Mouse (Mus musculus): ENCODE results near the gene Npvf. TPM values are rescaled to one million over a fixed set of nuclear protein-coding genes. Genes with fewer than 3 reads are reported as not detected.

The Npvf gene
- polyA plus RNA-seq (2011; ENCODE audit: insufficient read length, low read depth, missing spikeins), result not detected in 2 replicates

DNA sequence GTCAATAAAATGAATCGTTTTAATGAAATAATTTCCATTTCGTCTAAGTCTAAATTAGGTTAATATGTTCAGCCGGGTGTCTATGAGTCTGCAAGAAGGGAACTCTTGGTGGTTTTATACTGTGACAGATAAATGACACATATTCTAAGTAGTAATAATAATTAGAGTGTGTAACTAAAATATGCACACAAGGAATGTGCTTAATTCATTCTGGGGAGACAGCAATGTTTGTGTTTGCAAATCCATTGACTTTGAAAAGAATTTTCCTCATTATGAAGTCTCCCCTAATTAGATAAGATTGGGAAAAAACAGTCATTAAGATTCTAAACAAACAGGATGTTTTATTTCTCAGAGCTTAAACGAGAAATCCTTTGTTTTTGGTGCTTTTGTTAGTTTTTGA, at the start of gene Npvf:
Npvf (minus strand) TSS at position 84 of the 400 bp plus-strand sequence.
- TF ChIP-seq CTCF (IDR thresholded peaks at IDR 0.05; ENCODE audit: borderline replicate concordance, insufficient read depth, low read length) (no peak), POLR2A (IDR thresholded peaks at IDR 0.05; ENCODE audit: low read depth, low read length) (no peak)
- Histone ChIP-seq H3K27ac (ENCODE audit: insufficient read depth, low read length) (no peak within 1 kb of the TSS), H3K4me3 (ENCODE audit: insufficient read depth, low read length) (no peak within 1 kb of the TSS), H3K4me1 (ENCODE audit: control insufficient read depth, insufficient read depth, low read length) (peaks cover 2% of the 10 kb centered on the region; the same call in 1 of the 2 replicates)

DNA sequence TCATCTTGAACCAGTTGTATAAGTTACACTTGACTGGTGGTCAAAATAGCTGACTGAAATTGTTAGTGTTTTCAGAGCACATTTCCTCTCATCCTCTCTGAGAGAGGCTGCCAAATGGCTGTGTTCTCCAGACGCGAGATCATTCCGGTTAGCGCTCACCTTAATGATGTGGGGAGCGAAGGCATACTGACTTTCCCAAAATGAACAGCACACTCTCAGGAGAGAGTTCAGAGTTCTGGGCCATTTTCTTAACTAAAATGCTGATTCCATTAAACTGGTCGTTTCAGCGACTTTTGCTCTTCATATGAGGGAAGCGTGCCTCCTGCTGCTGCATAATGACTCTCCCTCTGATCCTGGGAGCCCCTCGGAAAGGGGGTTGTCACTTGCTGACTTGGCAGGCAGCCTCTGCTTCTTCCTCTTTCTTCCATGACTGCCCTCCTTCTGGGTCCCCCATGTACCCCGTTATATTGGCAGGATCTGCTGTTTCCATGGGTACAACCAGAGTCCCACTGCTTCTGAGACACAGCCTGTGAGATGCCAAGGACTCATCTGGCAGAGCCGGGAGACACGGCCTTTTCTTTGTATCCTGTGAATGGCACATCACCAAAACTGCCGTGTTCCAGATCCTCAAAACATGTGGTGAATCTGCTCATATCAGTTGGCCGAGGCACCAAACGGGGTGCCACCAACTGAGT, 35.0 kb upstream of the Npvf start:
- H3K4me1 ChIP-seq (ENCODE audit: control insufficient read depth, insufficient read depth, low read length), result peaks cover 4% of the 10 kb centered on the region; the same call in 1 of the 2 replicates
- no peak overlapping the region for H3K27ac ChIP-seq (ENCODE audit: insufficient read depth, low read length)
- TF ChIP-seq POLR2A (IDR thresholded peaks at IDR 0.05; ENCODE audit: low read depth, low read length), result no peak
- no peak for TF ChIP-seq CTCF (IDR thresholded peaks at IDR 0.05; ENCODE audit: borderline replicate concordance, insufficient read depth, low read length)
- no peak overlapping the region for H3K4me3 ChIP-seq (ENCODE audit: insufficient read depth, low read length)

DNA sequence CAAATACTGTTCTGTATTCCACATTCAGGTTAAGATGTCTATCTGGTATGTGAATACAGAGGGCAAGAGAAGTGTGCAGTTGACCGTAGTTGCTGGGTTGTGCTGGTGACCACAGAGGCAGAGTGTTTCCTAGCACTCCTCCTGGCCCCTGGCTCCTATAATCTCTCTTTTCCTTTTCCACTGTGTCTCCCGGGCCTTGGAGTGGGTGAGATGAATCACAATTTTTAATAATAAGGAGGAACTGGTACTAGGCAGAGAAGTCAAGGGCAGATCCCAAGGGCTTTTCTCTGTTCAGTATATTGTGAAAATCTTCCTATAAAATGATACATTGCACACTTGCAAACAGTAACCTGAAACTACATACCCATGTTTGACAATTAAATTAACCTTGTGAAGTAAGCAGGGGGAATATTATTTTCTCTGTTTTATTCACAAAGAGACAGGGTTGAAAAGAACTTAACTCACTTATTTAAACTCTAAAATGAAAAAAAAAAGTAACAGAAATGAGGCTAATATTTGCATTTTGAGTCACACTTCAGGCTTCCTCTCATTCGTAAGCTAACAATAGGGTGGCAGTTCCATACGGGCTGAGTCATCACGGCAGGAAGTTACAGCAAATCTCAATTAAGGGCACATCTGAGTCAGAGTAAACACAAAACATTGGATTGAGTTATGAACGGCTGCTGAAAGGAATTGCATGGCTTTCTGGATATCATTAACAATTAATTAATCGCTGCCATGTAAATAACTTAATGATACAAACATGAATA, 30.6 kb upstream of the Npvf start:
- Histone ChIP-seq H3K4me1 (ENCODE audit: control insufficient read depth, insufficient read depth, low read length) (peaks cover 20% of the 10 kb centered on the region), H3K4me3 (ENCODE audit: insufficient read depth, low read length) (no peak overlapping the region), H3K27ac (ENCODE audit: insufficient read depth, low read length) (peak overlapping the region; percentile 96)
- TF ChIP-seq POLR2A (IDR thresholded peaks at IDR 0.05; ENCODE audit: low read depth, low read length) (no peak), CTCF (IDR thresholded peaks at IDR 0.05; ENCODE audit: borderline replicate concordance, insufficient read depth, low read length) (no peak)

DNA sequence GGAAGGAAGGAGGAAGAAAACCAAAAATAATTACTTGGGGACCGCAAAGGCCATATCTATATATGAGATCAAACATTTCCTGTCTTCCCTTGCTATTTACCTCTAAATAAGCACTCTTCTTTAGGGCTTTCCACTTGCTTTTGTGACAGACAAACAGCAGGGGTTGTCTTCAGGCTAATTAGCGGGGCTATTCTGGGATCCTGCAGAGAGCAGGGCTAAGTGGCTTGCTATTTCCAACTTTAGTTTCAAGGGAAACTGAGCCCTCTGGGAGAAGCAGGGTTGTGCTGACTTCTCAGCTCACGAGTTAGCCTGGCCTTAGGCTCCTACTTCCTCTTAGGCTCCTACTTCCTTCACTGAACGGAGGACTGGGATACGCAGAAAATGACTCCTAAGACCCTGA, 27.3 kb upstream of the Npvf start:
- Histone ChIP-seq H3K4me3 (ENCODE audit: insufficient read depth, low read length) (no peak overlapping the region), H3K4me1 (ENCODE audit: control insufficient read depth, insufficient read depth, low read length) (peaks cover 20% of the 10 kb centered on the region), H3K27ac (ENCODE audit: insufficient read depth, low read length) (no peak overlapping the region)
- TF ChIP-seq POLR2A (IDR thresholded peaks at IDR 0.05; ENCODE audit: low read depth, low read length) (no peak), CTCF (IDR thresholded peaks at IDR 0.05; ENCODE audit: borderline replicate concordance, insufficient read depth, low read length) (no peak)

DNA sequence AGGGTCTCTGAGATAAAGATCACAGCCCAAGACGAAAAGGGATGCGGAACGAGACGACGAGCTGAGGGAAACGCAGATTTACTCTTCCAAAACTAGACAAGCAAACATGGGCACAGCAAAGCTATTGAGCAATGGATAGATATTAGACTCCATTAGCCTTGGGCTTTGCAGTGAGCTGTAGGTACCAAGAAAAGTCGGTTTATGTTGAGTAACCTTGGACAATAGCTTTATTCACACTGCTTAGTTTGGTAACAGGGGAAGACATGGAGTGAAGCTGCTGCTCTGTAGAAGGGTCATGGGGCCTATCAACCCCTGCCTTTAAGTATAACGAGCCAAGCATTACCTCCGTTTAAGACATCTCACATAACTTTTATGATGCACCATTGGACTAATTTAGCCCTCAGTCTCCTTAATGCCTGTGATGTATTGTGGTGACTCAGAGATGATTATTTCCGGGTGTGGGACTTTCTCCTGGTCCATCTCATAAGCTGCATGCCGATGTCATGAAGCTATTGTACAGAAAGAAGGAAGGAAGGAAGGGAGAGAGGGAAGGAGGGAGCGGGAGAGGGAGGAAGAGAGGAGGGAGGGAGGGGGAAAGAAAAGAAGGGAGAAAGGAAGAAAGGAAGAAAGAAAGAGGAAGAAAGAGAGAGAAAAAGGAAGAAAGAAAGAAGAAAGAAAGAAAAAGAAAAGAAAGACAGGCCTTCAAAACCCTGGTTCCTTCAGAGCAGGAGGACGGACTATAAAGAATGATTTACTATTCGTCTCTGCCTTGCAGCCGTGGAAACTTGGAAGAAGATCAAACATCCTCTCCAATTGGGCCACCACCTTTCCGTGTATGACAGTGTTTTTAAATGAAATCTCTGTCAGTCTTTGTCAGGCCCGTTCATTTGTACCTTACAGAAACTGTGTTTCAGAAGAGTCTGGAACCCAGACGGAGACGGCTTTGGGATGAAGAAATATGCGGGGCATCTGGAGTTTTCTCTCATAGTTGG, 26.3 kb upstream of the Npvf start:
- peaks cover 20% of the 10 kb centered on the region for H3K4me1 ChIP-seq (ENCODE audit: control insufficient read depth, insufficient read depth, low read length)
- TF ChIP-seq POLR2A (IDR thresholded peaks at IDR 0.05; ENCODE audit: low read depth, low read length) (no peak), CTCF (IDR thresholded peaks at IDR 0.05; ENCODE audit: borderline replicate concordance, insufficient read depth, low read length) (no peak)
- no peak overlapping the region for H3K4me3 ChIP-seq (ENCODE audit: insufficient read depth, low read length)
- H3K27ac ChIP-seq (ENCODE audit: insufficient read depth, low read length), result peak overlapping the region; percentile 74

DNA sequence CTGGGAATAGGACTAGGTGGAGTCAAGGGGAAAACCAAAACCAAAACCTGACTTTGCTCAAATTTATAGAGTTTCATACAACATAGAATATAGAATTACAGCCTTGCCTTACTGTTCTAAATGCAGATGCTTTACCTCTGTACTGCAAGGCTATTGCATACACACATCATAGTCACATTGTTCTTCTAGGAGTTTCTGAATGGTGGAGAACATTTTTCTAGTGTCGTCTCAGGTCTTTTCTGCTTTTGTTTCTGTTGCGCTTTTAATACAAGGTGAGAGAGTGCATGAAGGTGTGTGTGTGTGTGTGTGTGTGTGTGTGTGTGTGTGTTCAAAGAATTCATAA, 25.2 kb upstream of the Npvf start:
- Histone ChIP-seq H3K4me1 (ENCODE audit: control insufficient read depth, insufficient read depth, low read length) (peaks cover 17% of the 10 kb centered on the region), H3K4me3 (ENCODE audit: insufficient read depth, low read length) (no peak overlapping the region), H3K27ac (ENCODE audit: insufficient read depth, low read length) (no peak overlapping the region)
- no peak for TF ChIP-seq CTCF (IDR thresholded peaks at IDR 0.05; ENCODE audit: borderline replicate concordance, insufficient read depth, low read length)

DNA sequence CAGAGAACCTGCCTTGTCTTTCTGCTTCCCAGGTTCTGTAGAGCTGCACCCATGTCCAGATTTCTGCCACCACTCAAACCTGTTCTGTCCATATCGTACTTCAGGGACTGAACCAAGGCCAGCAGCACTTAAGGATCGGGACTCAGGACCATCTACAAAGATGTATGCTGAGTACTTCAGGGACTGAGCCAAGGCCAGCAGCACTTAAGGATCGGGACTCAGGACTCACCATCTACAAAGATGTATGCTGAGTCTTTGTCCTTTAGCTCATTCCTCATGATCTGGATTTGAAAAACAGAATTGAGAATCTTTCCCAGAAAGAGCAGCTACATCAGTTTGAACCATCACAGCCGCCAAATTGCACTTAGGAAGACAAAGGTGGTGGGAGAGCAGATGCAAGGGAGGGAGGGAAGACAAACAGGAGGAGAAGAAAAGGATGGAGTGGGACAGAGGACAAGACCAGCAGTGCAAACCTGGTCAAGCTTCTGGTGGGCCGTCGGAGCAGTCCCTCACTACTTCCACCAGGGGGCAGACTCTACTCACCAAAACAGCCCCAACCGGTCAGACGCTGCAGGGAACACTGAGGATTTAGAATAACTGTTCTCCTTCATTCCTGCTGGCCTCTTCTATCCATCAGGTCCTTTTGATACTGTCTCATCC, 24.7 kb upstream of the Npvf start:
- Histone ChIP-seq H3K4me3 (ENCODE audit: insufficient read depth, low read length) (no peak overlapping the region), H3K4me1 (ENCODE audit: control insufficient read depth, insufficient read depth, low read length) (peaks cover 16% of the 10 kb centered on the region), H3K27ac (ENCODE audit: insufficient read depth, low read length) (no peak overlapping the region)
- TF ChIP-seq CTCF (IDR thresholded peaks at IDR 0.05; ENCODE audit: borderline replicate concordance, insufficient read depth, low read length), result peak; percentile 74
- no peak for TF ChIP-seq POLR2A (IDR thresholded peaks at IDR 0.05; ENCODE audit: low read depth, low read length)

DNA sequence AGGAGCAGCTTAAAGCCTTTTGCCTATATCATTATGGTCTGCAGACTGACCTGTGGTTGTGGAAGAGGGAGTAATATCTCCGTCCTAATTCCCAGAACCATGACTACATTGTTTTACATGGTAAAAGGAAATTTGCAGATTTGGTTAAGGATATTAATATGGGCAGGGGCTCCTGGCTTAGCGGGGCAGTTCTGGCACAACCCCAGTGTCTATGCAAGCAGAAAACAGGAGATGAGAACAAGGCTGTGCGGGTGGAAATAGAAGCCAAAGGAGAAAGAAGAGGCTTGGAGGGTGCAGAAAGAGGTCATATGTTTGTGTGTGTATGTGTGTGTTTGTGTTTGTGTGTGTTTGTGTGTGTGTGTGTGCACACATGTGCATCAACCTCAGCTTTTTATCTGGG, 17.0 kb upstream of the Npvf start:
- Histone ChIP-seq H3K4me3 (ENCODE audit: insufficient read depth, low read length) (no peak overlapping the region), H3K4me1 (ENCODE audit: control insufficient read depth, insufficient read depth, low read length) (0 out of 2 replicates have a peak, but pooled peaks cover 3% of the 10 kb centered on the region), H3K27ac (ENCODE audit: insufficient read depth, low read length) (no peak overlapping the region)
- TF ChIP-seq CTCF (IDR thresholded peaks at IDR 0.05; ENCODE audit: borderline replicate concordance, insufficient read depth, low read length) (no peak), POLR2A (IDR thresholded peaks at IDR 0.05; ENCODE audit: low read depth, low read length) (no peak)

DNA sequence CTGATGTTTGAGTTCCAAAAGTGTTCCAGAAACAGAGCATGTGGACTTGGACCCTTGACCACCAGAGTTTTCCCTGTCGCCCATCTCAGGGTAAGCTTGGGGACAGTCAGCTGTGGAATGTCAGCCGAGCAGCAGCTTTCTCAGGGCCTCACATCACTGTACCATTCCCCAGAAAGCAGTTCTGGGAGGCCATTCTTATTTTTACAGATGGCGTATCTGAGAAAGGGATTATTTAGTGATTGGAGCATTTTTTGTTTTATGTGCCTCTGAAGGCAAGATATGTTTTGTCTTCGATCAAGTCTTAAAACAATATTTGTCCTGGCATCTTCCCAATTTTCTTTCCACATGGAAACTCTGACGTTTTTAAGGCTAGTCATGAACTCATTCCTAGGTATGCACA, 12.7 kb upstream of the Npvf start:
- Histone ChIP-seq H3K27ac (ENCODE audit: insufficient read depth, low read length) (peak overlapping the region; percentile 25; the same call in 1 of the 2 replicates), H3K4me1 (ENCODE audit: control insufficient read depth, insufficient read depth, low read length) (0 out of 2 replicates have a peak, but pooled peaks cover 3% of the 10 kb centered on the region), H3K4me3 (ENCODE audit: insufficient read depth, low read length) (no peak overlapping the region)
- TF ChIP-seq POLR2A (IDR thresholded peaks at IDR 0.05; ENCODE audit: low read depth, low read length) (no peak), CTCF (IDR thresholded peaks at IDR 0.05; ENCODE audit: borderline replicate concordance, insufficient read depth, low read length) (no peak)
